Mouse (Mus musculus) small intestine, adult 2 months (tissue): Measurements from ENCODE around the gene Rreb1. TPM values are rescaled to one million over a fixed set of nuclear protein-coding genes. Genes with fewer than 3 reads are reported as not detected.
"Not testable (repeated sequence)": the region's sequence is repeated elsewhere in the genome, so short reads cannot be mapped to it uniquely, and the experiment has no call there.

Experiments
- H3K27ac ChIP-seq: fragments of 200-500 bp; 2 replicates; pipeline ENCODE4 v1.5.1; 2012; ENCODE audit warnings: low read depth, low read length, control low read depth, inconsistent platforms; ENCODE audit not compliant: insufficient read depth
- H3K27me3 ChIP-seq: fragments of 200-500 bp; 2 replicates; pipeline ENCODE4 v1.6.1; 2012; ENCODE audit warnings: mild to moderate bottlenecking, moderate library complexity, low read length, inconsistent platforms; ENCODE audit not compliant: control insufficient read depth, insufficient read depth
- H3K36me3 ChIP-seq: fragments of 200-500 bp; 2 replicates; pipeline ENCODE4 v1.6.1; 2012; ENCODE audit warnings: mild to moderate bottlenecking, low read length, control low read depth, inconsistent platforms; ENCODE audit not compliant: control insufficient read depth, insufficient read depth
- H3K4me1 ChIP-seq: fragments of 200-500 bp; 2 replicates; pipeline ENCODE4 v1.6.1; 2012; ENCODE audit warnings: low read length, inconsistent platforms, mixed read lengths; ENCODE audit not compliant: control insufficient read depth, insufficient read depth, insufficient read length
- H3K4me3 ChIP-seq: fragments of 200-500 bp; 2 replicates; pipeline ENCODE4 v1.5.1; 2012; ENCODE audit warnings: low read depth, mild to moderate bottlenecking, control low read depth, inconsistent platforms, low read length, moderate library complexity
- CTCF ChIP-seq: fragments of 200-500 bp; IDR thresholded peaks from 2 replicates; pipeline ENCODE4 v1.5.1; 2012; ENCODE audit warnings: low read depth, mild to moderate bottlenecking, control low read depth, inconsistent platforms, low read length, moderate library complexity, mixed read lengths; ENCODE audit not compliant: insufficient replicate concordance, insufficient read length; ENCODE audit errors: extremely low read depth
- POLR2A ChIP-seq: fragments of 200-500 bp; IDR thresholded peaks from 2 replicates; pipeline ENCODE4 v1.6.1; 2012; ENCODE audit warnings: low read depth, mild to moderate bottlenecking, control low read depth, inconsistent platforms, low read length, moderate library complexity
- WGBS: fragments of 180-500 bp; shearing (Covaris S2); methylation state at CpG from one replicate; pipeline ENCODE4 v1.1.7; 2018; 5-methylcytosine and 5-hydroxymethylcytosine counted together
- polyA plus RNA-seq: library from polyadenylated mRNA; depleted of rRNA; stranded (reverse); fragments of >200 nt; gene quantifications from 2 replicates; pipeline ENCODE4 v1.2.3, GENCODE M21; 2012

The Rreb1 gene
- polyA plus RNA-seq, 1 experiment = 28.2 TPM

DNA sequence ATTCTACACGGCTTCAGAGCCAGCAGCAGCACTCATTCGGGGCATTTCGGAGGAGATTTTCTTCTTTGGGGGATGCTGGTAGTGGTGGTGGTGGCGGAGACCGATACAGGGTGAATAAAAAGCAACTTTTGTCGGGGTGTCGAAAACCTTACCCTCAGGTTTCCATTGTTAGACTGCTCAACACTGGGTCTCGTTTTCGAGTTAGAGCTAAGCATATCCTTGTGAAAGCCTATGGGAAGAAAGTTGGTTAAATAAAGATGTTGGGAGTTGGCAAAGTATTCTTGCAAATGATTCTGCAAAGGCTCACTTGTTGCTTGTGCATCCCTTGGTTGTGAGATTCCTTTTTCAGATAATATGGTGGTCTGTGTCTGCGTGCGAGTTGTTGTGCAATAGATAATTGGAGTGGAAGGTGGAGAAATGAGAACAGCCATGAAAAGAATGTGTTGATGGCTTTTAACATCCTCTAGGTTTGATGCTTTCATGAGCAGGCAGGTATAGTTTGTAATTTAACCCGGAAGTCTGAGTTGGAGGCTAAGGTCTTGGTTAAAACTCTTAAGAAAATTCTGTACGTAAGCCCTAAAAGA, 49.9 kb downstream of the Rreb1 start:
- Histone ChIP-seq H3K36me3 (no peaks in the 10 kb centered on the region), H3K4me3 (peak overlapping the region; percentile 95), H3K27ac (no peak overlapping the region; the same call in 1 of the 2 replicates), H3K4me1 (peaks cover 21% of the 10 kb centered on the region), H3K27me3 (no peaks in the 10 kb centered on the region)
- 12% methylated on average over 13 of the region's 13 CpGs for WGBS
- TF ChIP-seq POLR2A (no peak), CTCF (no peak)

DNA sequence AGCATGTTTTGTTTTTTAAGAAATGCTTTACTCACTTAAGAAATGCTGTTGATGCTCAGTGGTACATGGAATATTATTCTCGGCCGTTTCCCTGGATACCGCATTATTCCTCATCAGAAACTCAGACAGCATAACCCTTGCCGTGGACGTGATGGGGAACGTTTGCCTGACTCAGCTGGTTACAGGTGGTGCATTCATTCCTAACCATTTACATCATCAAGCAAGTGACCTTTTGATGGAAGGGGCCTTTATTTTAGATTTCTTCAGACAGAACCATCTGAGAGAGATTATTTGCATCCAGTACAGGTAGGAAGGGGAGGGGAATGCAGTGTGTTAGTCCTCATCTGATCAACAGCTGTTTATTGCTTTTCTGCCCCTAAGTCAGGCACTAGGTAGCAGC, 50.7 kb downstream of the Rreb1 start:
- TF ChIP-seq CTCF = no peak
- TF ChIP-seq POLR2A = no peak
- no peak overlapping the region for H3K4me3 ChIP-seq
- no peaks in the 10 kb centered on the region for H3K27me3 ChIP-seq
- H3K4me1 ChIP-seq = peaks cover 28% of the 10 kb centered on the region
- H3K36me3 ChIP-seq = no peaks in the 10 kb centered on the region
- 47% methylated on average over 6 of the region's 6 CpGs for WGBS
- H3K27ac ChIP-seq = no peak overlapping the region

DNA sequence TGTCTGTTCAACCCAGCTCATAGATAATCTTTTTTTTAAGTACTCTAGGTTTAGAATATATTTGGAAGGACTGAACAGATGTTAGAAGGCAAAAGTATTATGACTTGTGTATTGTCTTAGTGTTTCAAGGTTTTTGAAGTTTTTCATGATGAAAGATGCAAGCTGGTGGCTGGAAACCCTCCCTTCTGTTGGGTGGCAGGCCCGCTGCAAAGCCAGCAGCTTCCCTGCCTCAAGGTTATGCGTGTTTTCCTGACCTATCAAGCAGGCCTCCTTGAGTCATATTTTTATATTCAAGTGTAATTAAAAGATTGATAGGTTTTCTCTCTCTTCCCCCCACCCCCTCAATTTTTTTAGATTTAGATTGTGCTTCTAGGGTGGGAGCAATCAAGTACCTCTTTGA, 52.1 kb downstream of the Rreb1 start:
- 58% methylated on average over 2 of the region's 2 CpGs for WGBS
- no peak overlapping the region for H3K27ac ChIP-seq
- H3K27me3 ChIP-seq = no peaks in the 10 kb centered on the region
- H3K36me3 ChIP-seq = no peaks in the 10 kb centered on the region
- no peak overlapping the region for H3K4me3 ChIP-seq
- peaks cover 23% of the 10 kb centered on the region for H3K4me1 ChIP-seq
- TF ChIP-seq CTCF (no peak), POLR2A (no peak)

DNA sequence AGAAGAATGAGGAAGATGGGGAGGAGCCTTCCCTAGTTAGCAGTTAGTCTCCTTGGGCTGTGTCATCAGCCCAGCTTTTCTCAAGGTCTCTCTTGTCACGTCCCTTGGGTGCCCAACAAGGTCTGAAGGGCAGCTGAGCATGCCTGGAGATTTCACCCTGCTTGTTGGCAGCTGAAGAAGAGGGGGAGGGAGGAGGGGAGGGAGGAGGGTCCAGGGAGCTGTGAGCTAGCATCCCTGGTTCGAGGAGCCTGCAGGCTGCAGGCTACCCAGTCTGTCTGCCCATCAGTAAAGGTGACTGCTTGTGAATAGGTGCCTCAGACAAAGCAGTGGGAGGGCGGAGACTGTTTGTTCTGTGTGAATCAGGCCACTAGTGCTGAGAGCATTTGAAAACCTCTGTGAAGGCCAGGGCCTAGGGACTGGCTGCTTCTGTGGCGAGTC, 52.7 kb downstream of the Rreb1 start:
- Histone ChIP-seq H3K27me3 (no peaks in the 10 kb centered on the region), H3K4me3 (no peak overlapping the region), H3K27ac (no peak overlapping the region), H3K36me3 (no peaks in the 10 kb centered on the region), H3K4me1 (peaks cover 23% of the 10 kb centered on the region)
- TF ChIP-seq CTCF (no peak), POLR2A (no peak)
- 14% methylated on average over 4 of the region's 4 CpGs for WGBS

DNA sequence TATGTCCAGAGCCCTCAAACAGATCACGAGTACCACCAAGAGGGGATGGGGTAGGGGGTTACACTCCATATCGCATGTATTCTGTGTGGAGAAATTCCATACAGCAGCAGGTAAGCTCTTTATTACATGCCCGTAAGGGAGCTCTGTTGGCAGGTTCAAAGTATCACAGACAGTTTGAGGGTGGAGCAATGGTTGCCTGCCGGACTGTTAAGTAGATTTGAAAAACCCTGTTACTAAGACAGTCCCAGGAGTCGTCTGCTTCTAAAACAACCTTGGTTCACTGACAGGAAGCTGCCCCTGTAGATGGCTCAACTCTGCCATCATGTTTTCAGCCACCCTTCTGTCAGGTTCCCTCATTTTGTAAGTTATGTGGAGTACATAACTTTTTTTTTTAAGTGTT, 54.3 kb downstream of the Rreb1 start:
- Histone ChIP-seq H3K4me3 (no peak overlapping the region), H3K36me3 (no peaks in the 10 kb centered on the region), H3K4me1 (peaks cover 23% of the 10 kb centered on the region), H3K27ac (peak overlapping the region; percentile 76), H3K27me3 (no peaks in the 10 kb centered on the region)
- 21% methylated on average over 5 of the region's 5 CpGs for WGBS
- TF ChIP-seq POLR2A (no peak), CTCF (no peak)

DNA sequence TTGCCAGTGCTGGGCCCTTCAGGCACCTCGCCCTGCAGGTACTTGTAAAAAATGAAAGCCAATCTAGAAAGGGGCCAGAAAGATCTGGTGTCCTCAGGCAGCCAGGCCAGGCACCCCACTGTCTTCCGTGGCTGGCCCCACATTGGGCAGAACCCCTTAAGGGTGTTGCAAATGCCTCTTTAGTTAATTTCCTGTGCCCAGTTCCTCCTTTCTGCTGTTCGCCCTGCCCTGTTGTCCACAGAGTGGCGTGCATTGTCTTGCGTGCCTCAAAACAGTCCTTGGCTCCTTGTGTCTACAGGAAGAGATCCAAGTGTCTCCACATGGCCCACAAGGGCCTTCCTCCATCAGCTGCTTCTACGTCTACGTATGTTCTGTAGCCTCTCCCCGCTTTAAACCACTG, 55.3 kb downstream of the Rreb1 start:
- Histone ChIP-seq H3K4me3 (no peak overlapping the region), H3K27ac (0 out of 2 replicates have a peak overlapping the region, but pooled peaks have one; percentile 38), H3K36me3 (no peaks in the 10 kb centered on the region), H3K4me1 (peaks cover 18% of the 10 kb centered on the region), H3K27me3 (no peaks in the 10 kb centered on the region)
- no peak for TF ChIP-seq CTCF
- no peak for TF ChIP-seq POLR2A
- 32% methylated on average over 8 of the region's 8 CpGs for WGBS

DNA sequence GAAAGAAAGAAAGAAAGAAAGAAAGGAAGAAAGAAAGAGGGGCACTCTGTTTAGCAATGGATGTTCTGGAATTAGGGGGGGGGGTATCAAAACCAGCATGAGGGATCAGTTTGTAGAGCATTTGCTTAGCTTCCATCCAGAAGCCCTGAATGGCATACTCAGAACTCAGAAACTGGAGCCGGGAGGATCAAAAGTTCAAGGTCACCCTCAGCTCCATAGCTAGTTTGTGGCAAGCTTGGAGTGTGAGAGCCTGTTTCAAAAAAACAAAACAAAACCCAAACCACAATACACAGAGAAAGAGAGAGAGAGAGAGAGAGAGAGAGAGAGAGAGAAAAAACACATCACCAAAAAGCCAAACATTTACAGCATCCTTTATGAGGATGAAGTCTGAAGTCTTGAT, 57.1 kb downstream of the Rreb1 start:
- no peak overlapping the region for H3K27ac ChIP-seq
- H3K36me3 ChIP-seq = no peaks in the 10 kb centered on the region; the same call in 1 of the 2 replicates
- H3K27me3 ChIP-seq = no peaks in the 10 kb centered on the region
- H3K4me3 ChIP-seq = no peak overlapping the region
- WGBS = 70% methylated on average over 1 of the region's 1 CpGs
- H3K4me1 ChIP-seq = peaks cover 18% of the 10 kb centered on the region
- no peak for TF ChIP-seq CTCF
- TF ChIP-seq POLR2A = no peak

DNA sequence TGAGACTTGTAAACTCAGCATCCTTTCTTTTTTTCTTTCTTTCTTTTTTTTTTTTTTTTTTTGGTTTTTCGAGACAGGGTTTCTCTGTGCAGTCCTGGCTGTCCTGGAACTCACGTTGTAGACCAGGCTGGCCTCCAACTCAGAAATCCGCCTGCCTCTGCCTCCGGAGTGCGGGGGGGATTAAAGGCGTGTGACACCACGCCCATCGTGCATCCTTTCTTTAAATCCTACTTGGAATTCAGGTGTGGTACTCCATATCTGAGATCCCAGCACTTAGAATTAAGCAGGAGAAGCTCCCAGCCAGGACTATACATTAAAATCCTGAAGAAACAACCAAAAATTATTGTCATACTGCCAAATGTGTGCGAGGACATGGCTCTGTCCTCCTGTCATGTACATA, 57.6 kb downstream of the Rreb1 start:
- H3K36me3 ChIP-seq, H3K27ac ChIP-seq, H3K27me3 ChIP-seq, H3K4me3 ChIP-seq: not testable (repeated sequence)
- peaks cover 17% of the 10 kb centered on the region for H3K4me1 ChIP-seq
- WGBS = 82% methylated on average over 9 of the region's 9 CpGs
